Mouse (Mus musculus): ENCODE measurements around the gene Zcchc7.
"Not testable (repeated sequence)": the region's sequence is repeated elsewhere in the genome, so short reads cannot be mapped to it uniquely, and the experiment has no call there.

Gene Zcchc7

DNA sequence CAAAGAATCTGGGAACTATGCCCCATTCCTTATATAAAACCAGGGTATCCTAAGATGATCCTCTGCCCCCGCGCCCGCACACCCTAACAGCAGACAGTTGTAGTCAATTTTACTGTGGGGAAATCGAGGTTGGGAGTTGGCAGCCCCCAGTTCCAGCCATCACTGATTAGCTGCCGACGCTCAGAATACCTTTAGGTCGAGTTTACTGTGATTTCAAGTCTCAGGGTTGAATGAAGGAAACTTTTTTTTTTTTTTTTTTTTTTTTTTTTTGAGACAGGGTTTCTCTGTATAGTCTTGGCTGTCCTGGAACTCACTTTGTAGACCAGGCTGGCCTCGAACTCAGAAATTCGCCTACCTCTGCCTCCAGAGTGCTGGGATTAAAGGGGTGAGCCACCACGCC, 1.5 kb downstream of the Zcchc7 start:
- not testable (repeated sequence) for DNase-seq (ENCODE audit: low read depth, low spot score)

DNA sequence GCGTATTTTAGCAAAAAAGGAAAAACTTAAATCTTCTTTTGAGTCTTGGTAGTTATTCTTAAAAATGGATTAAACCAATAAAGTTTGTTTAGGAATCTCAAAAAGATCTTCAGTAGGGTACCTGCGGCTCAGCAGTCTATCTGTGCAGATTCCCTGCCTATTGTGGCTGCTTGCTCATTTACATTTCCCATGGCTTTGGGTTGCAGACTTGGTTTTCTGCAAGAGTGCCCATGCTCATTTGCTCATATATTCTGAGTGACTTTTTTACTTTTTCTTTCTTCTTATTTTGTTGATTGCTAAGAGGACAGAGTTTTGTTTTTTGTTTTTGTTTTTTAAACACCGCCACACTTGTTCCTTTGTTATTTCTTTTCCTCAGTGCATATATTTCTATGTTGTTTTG, 19.2 kb downstream of the Zcchc7 start:
- DNase-seq (ENCODE audit: low read depth, low spot score) = no peak

DNA sequence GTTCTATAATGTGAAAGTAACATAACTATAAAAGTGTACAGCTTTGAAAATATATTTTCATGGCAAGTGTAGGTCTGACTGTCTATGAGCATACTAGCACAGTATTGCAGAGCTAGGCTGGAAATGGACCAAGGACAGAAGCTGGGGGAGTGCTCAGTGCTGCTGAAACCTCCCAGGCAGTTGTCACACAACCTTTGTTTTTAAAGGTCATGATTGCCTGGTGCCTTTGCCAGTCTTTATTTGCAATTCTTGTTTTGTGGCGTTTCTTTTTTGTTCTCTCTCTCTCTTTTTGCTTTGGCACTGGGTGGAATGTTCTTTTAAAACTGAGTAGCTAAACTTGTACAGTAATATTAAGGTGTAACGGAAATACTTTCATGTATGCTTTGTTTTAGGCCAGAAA, 21.0 kb downstream of the Zcchc7 start:
- DNase-seq (ENCODE audit: low read depth, low spot score) = peak; percentile 58

DNA sequence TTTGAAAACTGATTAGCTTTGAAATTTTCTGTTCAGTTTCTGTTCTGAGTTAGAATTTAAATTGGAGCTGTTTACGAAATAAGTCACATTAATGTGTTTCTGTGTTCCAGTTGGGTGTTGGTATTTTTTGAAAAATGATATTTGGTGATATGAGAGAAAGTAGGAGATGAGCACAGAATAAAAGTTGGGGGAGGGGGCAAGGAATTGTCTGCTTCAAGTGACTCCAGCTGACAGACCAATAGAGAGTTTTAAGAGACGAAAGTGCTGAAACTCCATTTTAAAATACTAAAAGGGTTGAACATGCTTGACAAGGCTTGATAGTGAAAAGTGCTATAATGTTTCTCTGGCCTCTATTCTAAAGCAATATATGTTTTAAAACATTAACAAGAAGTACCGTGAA, 21.4 kb downstream of the Zcchc7 start:
- DNase-seq (ENCODE audit: low read depth, low spot score) = no peak

DNA sequence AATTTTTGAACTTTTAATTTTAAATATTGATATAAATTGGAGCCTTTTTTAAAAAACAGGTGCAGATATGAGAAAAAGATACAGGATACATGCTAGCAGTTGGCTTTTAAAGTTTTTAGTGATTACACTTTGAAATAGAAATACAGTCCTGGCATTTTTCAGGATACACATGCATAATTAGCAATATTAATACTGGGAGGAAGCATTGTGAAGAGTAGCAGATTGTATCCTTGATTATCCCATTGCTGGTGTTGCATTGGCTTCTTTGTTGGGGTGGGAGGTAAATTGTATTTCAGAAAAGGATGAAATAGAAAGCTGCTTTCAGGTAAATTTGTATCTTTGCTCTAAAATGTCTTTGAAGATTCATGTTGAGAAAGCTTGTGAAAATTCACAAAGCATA, 22.0 kb downstream of the Zcchc7 start:
- no peak for DNase-seq (ENCODE audit: low read depth, low spot score)

DNA sequence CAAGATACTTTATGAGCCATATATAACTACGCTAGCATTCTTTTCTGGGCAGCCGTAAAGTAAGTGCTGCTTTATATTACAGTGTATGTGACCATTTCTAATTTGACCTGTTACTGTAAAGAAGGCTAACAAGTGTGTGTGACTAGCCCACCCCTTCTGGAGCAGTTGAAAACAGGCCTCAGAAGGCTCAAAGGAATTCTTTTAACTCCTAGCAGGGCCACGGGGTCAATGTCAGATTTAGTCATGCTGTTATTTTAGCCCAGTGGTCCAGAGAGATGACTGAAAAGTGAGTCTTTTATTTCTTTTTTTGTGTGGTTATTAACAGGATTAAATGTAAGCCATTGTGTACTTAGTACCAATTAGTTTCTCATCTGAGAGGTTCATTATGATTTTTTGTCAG, 22.6 kb downstream of the Zcchc7 start:
- DNase-seq (ENCODE audit: low read depth, low spot score) = no peak

DNA sequence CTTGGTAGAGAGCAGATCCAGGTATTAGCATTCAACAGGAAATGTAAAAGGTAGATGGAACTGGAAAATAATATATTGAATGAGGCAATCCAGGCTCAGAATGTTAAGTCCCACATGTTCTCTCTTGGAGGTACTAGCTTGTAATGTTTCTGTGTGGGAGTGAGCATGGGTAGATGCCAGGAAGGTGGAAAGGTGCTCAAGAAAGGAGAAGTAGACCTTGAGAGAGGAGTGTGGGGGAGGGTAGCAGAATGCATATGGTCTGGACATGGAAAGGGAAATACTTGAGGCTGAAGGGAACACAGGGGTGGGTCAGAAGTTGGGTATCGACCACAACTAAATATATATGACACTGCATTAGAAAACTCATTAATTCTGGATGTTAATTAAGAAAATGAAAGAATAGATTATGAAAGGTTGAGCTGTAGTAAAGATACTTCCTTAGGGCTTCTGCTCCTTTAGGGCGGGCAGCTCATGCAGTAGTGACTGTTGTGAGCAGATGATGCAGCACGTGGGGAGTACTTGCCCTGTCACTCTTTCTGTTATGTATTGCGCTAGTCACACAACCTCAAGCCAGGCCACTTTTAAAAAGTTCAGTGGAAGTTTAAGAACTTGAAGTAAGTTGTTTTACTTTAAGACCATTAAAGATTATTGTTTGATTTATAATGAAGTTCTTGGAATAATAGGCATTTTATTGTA, 24.9 kb downstream of the Zcchc7 start:
- DNase-seq (ENCODE audit: low read depth, low spot score) = no peak

DNA sequence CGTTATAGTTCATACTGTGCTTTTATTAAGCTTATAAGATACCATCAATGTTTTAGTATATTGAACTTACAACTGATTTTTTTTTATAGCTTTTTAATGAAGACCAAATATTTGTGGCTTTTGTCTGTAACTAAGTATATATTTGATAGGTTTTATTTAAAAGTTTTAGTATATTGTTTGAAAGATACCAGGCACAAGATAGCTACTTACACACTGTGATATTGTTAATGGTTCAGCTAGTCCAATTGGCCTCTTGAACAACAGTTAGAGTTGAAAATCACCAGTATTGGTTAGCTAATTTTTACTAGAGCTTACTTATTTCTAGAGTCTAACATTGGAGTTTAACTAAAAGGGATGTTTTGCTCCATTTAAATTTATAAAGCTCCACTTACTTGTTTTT, 25.8 kb downstream of the Zcchc7 start:
- DNase-seq (ENCODE audit: low read depth, low spot score) = no peak

DNA sequence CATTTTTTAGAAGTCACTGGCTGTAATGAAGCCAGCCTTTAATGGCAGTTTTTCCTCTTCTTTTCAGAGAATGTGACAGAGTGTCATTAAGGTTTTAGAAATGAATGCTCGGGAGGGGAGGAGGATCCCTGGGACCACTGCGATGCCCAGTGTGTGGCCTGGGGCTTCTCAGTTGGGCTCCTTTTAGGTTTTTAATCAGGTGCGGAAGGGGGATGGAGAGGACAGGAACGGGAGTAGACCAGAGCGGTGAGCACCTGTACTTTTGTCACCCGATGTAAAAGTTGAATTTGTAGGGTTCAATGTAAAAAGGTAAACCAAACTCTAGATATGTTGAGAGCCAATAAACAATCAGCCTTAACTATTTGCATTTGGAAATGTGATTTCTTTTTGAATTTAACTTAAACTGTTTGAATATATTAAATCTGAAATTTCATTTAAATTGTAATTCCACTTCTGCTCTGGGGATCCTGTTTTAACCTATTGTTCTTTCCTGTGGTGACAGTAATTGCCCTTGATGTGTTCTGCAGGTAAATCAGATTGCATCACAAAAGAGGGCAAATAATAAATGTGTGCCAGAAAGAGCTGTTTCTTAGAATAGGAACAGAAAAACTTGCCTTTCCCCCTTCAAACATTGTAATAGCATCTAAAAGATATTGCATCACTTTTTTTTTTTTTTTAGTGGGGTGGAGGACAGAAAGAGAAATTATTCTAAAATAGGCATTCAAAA, 28.1 kb downstream of the Zcchc7 start:
- no peak for DNase-seq (ENCODE audit: low read depth, low spot score)

DNA sequence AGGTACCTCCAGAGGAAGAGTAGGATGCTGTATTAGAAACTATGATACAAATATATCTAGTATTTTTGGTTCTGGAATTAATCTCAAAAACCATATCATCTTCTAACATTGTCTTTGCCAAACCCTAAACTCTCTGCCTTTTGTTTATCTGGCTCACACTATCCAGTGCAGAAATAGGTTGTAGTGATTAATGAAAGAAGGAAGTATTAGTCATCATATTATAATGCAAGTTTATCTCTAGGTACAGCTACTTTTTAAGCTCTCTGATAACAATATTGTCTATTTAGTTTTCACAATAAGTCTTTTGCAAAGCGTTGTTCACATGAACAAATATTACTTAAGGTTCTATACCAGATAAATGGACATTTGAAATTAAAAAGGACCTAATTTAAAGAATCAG, 57.2 kb downstream of the Zcchc7 start:
- DNase-seq (ENCODE audit: low read depth, low spot score) = no peak

DNA sequence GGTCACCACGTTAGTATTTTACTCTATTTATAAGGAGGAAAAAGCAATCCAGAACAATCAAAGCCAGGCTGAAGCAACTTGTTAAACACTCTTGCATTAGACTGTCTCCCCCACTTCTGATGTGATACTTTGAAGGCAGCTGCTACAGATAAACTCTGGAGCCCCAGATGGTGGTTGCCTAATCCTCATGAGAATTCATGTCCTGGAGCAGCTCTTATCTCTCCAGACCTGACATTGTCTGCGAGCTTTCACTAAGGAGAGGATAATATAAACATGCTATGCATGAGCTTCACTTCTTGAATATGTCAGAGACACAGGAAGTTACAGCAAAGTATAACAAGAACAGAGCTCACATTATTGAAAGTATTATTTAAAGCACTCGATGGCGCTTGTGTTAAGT, 58.1 kb downstream of the Zcchc7 start:
- DNase-seq (ENCODE audit: low read depth, low spot score) = peak; percentile 27

DNA sequence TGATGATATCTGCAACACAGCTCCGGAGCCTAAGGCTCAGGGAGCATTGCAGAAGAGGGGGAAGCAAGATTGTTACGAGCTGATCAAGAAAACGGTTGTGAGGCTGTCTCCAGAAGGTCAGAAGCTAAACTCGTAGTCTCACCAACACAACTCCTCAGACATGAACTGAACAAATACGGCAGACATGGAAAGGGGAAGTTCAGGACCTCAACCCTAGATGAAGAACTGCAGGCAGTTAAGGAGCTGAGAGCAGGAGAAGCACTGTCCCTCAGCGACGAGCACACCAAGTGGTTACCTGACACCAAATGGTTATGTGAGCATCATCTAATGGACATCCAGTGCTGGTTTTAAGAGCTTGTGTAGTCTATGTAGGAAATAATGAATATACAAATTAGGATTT, 60.9 kb downstream of the Zcchc7 start:
- no peak for DNase-seq (ENCODE audit: low read depth, low spot score)

DNA sequence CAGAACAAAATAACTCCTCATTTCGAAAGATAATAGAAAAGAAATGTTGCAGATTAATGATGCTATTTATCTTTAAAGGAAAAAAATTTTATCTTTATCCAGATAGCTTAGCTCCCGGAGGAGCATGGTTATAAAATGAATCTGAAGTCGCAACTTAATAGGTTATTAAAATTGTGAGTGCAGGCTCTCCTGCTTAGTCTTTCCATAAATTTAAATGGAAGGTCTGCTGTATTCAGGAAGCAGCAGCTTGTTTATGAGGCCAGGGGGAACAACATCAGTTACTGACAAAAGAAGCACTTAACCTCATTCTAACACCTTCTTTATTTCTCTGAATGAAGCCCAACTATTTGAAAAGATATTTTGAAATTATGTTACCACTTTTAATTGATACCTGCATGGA, 74.9 kb downstream of the Zcchc7 start:
- no peak for DNase-seq (ENCODE audit: low read depth, low spot score)

DNA sequence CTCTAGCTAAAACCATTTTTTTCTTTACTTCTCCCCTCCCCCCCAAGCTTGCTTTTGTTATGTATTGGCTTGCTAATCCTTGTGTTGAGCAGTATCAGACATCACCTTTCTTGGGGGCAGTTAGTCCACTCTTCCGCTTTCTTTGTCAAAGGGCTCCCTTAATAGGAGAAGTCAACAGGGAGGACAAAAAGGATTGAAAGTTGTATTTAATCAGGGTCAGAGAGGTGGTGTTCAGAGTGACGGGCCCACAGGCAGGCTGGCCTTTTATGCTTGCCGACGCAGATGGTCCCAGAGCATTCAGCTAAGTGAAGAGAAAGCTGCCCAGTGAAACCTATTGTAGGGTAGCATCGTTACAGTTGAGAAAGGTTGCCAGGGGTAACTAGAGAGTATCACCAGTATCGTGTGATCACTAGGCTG, 96.2 kb downstream of the Zcchc7 start:
- no peak for DNase-seq (ENCODE audit: low read depth, low spot score)

DNA sequence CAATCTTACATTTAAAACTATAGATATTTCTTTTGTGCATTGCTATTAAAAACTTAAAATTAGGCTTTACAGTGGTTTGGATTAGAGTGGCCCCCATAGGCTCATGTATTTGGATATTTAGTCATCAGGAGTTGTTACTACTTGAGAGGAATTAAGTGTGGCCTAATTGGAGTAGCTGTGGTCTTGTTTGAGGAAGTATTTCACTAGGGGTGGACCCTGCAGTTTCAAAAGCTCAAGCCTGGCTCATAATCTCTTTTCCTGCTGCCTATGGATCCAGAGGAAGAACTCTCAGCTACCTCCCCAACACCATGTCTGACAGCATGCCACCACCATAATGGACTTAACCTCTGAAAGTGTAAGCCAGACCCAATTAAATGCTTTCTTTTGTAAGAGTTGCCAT, 115.9 kb downstream of the Zcchc7 start:
- DNase-seq (ENCODE audit: low read depth, low spot score) = no peak

DNA sequence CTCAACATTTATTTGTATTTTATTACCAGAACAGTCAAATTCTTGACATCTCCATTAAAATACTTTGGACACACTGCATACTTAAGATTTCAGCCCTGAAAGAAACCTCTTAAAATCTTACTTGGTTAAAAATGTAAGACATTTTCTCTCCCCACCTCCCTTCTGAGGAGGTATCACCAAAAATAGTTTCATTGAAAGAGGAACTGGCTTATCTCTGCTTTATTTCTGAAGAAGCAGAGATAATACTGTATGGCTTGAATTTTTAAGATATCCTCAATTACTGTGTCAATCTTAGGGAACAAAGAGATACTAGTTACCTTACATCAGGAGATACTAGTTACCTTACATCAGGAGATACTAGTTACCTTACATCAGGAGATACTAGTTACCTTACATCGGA, 116.4 kb downstream of the Zcchc7 start:
- DNase-seq (ENCODE audit: low read depth, low spot score) = no peak

DNA sequence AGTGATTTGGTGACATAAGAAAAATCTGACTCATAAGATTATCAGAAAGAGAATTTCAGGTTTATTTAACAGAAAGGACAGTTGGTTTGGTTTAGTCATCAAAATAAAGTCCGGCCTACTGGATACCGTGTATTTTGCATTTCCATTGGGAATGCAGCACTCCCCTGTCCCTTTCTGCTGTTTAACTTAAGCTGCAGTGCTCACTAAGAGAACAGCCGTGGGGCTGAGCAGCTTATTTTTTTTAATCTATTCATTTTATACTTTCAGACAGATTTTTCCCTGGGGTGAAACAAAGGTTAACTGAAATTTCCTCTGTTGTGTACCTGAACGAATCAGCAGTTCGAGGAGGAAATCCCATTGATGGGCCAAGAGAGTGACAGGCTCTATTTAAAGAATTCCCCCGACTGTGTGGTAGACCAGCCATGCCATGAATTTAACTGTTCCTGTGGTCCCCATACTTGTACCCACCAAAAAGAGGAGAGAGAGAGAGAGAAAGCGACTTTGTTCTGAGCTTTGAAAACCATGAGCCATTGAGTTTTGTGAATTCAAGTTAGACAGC, 124.5 kb downstream of the Zcchc7 start:
- DNase-seq (ENCODE audit: low read depth, low spot score) = no peak

DNA sequence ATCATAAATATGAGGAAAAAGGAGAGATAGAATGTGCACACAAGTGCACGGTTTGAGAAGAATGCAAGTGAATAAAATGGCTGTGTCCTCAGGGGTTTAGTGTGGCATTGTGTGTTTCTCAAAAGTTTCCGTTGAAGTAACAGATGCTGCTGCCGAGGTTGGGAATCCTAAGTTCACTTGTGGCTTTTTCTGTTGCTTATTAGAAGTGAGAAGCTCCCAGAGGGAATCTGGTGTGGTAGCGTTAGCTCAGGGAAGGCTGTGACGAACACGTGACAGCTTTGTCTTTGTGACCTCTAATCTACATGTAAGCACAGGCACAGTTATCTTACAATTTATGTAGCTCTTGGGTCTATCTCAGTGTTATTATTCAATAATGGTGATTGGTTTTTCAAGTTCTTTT, 130.5 kb downstream of the Zcchc7 start:
- no peak for DNase-seq (ENCODE audit: low read depth, low spot score)

DNA sequence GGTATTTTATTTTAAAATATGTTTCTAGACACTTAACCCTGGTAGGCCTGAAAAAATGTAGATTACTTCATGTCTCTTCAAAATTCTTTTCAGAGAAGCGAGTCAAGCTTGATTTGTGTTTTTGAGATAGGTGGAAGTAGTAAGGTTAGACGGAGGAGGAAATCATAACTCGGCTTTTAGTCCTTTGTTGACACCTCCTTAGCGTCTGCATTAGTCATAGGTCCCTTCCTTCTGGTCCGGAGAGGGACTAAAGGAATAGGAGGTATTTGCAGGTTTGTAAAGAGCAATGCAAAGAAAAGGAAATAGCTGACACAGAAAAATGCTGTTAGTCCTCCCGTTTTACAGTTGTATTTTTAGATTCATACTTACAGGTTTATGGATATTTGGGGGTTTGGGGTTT, 135.7 kb downstream of the Zcchc7 start:
- no peak for DNase-seq (ENCODE audit: low read depth, low spot score)

DNA sequence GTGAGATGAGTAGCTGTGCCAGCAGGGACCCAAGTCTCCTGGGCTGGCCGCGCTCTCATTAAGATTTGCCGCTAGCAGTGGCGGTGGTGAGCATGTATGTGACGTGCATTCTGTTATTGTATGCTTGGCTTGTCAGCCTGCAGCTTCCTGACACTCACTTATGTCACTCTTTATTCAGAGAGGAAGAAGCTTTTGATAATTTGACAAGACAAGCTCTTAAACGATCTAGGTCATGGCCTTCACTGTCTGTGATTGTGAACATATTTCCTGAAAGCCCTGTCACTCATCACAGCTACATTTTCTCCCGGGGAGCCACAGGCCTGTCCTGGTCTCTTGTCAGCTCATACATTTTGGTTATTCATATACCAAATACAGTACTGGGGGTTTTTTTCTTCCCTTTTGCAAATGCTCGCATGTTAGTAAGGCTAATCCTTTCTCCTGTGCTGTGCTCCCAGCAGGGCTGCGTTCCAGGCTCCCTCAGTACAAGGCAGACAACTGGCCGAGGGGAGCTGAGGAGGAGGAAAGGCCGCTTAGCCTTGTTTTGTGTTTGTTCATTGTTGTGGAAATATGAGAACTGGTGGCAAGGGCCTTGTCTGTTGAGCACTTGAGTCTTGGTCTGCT, 150.1 kb downstream of the Zcchc7 start:
- DNase-seq (ENCODE audit: low read depth, low spot score) = peak; percentile 33

DNA sequence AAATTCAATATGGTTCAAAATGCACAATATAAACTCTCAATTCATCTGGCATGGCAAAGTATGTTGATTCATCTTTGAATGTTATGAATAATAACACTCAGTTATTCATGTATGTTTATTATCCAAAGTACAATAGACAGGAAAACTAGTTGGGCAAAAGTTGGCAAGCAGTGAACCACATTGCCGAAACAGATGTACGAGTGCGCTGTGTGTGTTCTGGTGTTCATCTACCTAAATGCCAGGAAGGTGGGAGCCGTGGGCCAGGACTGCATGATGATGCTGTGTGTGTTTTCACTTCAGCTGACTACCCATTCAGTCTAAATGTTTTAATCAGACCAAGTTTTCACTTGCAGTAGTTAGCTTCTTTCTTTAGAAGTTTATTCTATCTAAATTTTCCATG, 150.7 kb downstream of the Zcchc7 start:
- peak; percentile 27 for DNase-seq (ENCODE audit: low read depth, low spot score)

DNA sequence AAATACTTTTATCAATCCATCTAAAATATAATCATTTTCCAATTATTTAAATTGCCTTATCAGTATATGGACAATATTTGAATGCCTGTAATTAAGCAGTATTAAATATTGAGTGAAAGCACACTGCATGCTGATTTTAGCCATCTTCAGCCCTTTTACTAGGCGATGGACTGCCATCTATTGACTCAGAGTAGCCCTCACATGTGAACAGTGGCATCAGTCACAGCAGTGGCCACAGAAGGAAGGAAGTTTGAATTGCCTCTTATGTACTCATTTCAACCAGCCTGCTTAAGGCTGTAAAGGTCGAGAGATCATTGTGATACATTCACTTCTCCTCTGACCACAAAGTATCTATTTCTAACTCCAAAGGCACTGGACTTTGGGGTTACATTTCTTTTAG, 154.4 kb downstream of the Zcchc7 start:
- peak; percentile 42 for DNase-seq (ENCODE audit: low read depth, low spot score)

DNA sequence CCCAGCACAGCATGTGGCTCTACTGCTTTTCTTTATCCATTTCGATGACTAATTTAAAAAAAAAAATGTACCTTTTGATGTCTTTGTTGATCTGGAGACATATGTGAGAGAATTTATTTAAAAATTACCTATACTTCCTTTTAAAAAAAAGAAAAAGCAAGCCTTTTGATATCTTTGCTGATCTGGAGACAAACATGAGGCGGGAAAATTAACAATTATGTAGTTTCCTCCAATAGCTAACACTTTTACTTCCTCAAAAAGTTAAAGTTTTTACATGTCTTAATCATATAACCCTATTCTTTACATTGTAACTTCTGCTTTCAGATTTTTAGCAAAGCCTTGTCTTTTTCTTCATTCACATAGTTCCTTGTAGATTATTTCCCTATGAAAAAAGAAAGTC, 155.2 kb downstream of the Zcchc7 start:
- DNase-seq (ENCODE audit: low read depth, low spot score) = no peak

Measured in brain, adult 2 months (tissue).